Mouse (Mus musculus) forebrain, embryonic 10.5 days (tissue): ENCODE measurements around the gene Phactr3. TPM values are rescaled to one million over a fixed set of nuclear protein-coding genes. Genes with fewer than 3 reads are reported as not detected.

Experiments used
- DNase-seq: peaks from one replicate; pipeline ENCODE4 v3.0.0-alpha.2; 2017; ENCODE audit warnings: low spot score; ENCODE audit errors: extremely low spot score
- H3K27ac ChIP-seq: fragments of 300-500 bp; sonication (generic); 2 replicates; pipeline ENCODE4 v1.5.1; 2016; ENCODE audit warnings: mild to moderate bottlenecking
- H3K27me3 ChIP-seq: fragments of 300-500 bp; sonication (generic); 2 replicates; pipeline ENCODE4 v1.6.1; 2016; ENCODE audit warnings: mild to moderate bottlenecking; ENCODE audit not compliant: poor library complexity, severe bottlenecking
- H3K36me3 ChIP-seq: fragments of 300-500 bp; sonication (generic); replicated peaks from 2 replicates; pipeline ENCODE4 v1.6.1; 2016; ENCODE audit warnings: mild to moderate bottlenecking, moderate library complexity
- H3K4me1 ChIP-seq: fragments of 300-500 bp; sonication (generic); 2 replicates; pipeline ENCODE4 v1.6.1; 2016
- H3K4me3 ChIP-seq: fragments of 300-500 bp; sonication (generic); 2 replicates; pipeline ENCODE4 v1.5.1; 2016; ENCODE audit warnings: mild to moderate bottlenecking, moderate library complexity
- H3K9me3 ChIP-seq: fragments of 300-500 bp; sonication (generic); 2 replicates; pipeline ENCODE4 v1.6.1; 2016; ENCODE audit warnings: mild to moderate bottlenecking, moderate library complexity
- WGBS: fragments of 180-500 bp; shearing (Covaris S2); methylation state at CpG from one replicate; pipeline ENCODE4 v1.1.7; 2016; 5-methylcytosine and 5-hydroxymethylcytosine counted together
- polyA plus RNA-seq: library from polyadenylated mRNA; unstranded; fragments of >200 nt; fragmentation: Nextera tagmentation; extraction: Ambion mirVana; gene quantifications from 2 replicates; pipeline ENCODE4 v1.2.1, GENCODE M21; 2016

Gene Phactr3
- polyA plus RNA-seq, 1 experiment from 2014 or later = 4.9 TPM

DNA sequence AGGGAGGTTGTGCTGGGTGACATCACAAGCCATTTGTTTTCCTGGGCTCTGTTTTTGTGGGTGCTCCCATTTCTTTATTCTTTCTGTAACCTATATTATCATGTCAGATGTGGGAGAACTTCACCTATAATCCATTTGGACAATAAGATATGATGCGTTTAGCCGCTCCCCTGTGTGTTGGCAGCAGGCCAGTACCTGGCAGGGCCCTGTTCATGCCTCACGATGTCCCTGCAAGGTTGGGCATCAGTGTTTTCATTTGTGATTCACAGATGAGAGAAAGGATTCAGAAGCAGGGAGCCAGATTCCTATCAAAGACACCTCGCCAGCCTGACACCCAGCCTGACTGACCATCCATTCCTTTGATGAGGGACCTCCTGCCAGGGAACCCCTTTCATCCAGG, 99.7 kb downstream of the Phactr3 start:
- Histone ChIP-seq H3K4me3 (no peak overlapping the region), H3K36me3 (no peaks in the 10 kb centered on the region), H3K27me3 (no peaks in the 10 kb centered on the region), H3K4me1 (no peaks in the 10 kb centered on the region), H3K27ac (no peak overlapping the region), H3K9me3 (no peaks in the 10 kb centered on the region)
- 76% methylated on average over 4 of the region's 4 CpGs for WGBS
- no peak for DNase-seq

DNA sequence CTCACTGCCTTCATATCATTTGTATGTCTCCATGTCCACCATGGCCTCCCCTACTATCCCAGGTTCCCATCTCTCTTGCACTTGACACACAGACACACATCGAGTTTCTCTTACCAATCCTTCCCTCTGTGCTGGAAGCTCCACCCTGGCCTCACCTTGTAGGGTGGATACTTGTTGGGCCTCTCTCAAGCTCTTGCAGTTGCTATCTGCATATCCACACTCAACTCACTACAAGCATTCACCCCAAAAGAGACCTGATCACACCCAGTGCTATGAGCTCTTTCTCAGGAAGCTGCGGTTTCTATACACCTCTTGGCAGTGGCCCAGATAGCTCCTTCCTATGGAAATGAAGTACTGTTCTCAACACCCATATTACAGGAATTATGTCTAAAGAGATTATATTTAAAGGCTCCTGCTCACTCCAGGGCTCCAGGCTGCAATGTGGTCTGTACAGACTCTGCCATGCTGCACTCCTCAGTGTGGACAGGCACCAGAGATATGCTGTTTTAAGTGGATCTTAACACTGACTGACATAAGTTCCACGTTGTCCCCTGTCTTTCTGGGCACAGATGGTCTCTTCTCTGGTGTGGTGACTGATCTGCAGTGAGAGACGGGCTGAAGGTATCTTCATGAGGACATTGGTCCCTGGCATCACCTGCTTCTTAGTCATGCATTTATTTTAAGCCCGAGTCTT, 100.8 kb downstream of the Phactr3 start:
- no peak for DNase-seq
- Histone ChIP-seq H3K4me1 (no peaks in the 10 kb centered on the region), H3K9me3 (no peaks in the 10 kb centered on the region), H3K36me3 (no peaks in the 10 kb centered on the region), H3K27me3 (no peaks in the 10 kb centered on the region), H3K27ac (no peak overlapping the region), H3K4me3 (no peak overlapping the region)
- 77% methylated on average over 5 of the region's 5 CpGs for WGBS

DNA sequence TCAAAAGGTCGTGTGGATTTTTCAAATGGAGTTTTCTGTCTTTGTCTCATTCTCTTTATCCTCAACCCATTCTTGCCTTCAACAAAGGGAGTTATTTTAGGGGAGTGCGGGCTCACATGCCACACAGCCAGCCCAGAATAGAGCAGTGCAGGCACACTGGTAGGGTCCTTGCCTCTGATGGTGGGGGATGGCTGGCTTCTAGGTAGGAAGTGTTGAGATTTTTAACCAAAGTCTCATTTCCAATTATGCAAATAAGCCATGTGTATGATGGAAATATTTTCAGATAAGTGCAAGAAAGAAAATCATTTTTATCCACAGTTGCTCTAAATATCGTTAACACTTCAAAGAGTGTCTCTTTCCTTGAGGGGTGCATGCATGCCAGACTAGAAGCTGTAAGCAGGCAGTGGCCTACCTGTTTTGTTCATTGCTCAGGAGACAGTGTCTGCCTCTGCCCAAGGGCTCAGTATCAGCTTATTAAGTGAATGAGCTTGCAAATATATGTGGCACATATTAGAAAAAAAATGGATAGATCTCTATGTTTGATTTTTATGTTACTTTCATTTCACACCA, 101.5 kb downstream of the Phactr3 start:
- H3K36me3 ChIP-seq = no peaks in the 10 kb centered on the region
- 67% methylated on average over 3 of the region's 3 CpGs for WGBS
- no peak overlapping the region for H3K27ac ChIP-seq
- no peaks in the 10 kb centered on the region for H3K27me3 ChIP-seq
- H3K9me3 ChIP-seq = no peaks in the 10 kb centered on the region
- no peaks in the 10 kb centered on the region for H3K4me1 ChIP-seq
- no peak for DNase-seq
- no peak overlapping the region for H3K4me3 ChIP-seq

DNA sequence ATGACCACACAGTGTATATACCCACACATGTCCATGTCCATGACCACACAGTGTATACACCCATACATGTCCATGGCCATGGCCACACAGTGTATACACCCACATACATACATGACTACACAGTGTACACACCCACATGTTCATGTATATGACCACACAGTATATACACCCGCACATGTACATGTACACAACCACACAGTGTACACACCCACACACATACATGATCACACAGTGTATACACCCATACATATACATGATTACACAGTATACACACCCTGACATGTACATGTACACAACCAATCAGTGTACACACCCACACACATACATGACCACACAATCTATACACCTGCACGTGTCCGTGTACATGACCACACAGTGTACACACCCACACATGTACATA, 102.2 kb downstream of the Phactr3 start:
- H3K27me3 ChIP-seq = no peaks in the 10 kb centered on the region
- no peak overlapping the region for H3K4me3 ChIP-seq
- H3K9me3 ChIP-seq = no peaks in the 10 kb centered on the region
- no peak overlapping the region for H3K27ac ChIP-seq
- no peak for DNase-seq
- 97% methylated on average over 3 of the region's 3 CpGs for WGBS
- no peaks in the 10 kb centered on the region for H3K4me1 ChIP-seq
- no peaks in the 10 kb centered on the region for H3K36me3 ChIP-seq

DNA sequence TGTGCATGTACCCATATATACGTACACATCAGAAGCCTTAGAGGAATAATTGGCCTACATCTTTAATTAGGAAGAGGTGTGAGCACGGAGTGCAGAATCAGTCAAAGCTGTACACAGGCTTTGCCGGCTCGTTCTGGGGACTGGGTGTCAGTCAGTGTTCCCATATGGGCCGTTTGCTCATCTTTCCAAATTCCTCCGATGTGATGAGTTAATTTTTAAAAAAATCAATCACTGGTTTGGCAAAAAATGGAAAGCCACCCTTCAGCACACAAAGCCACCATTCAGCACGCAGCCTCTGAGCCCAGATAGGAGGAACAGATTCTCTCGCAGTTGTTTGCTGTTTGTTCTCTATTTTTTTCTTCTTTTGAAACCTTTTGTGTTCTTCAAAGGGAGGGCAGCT, 110.5 kb downstream of the Phactr3 start:
- no peak overlapping the region for H3K4me3 ChIP-seq
- H3K9me3 ChIP-seq = peaks cover 6% of the 10 kb centered on the region; the same call in 1 of the 2 replicates
- no peaks in the 10 kb centered on the region for H3K4me1 ChIP-seq
- no peak for DNase-seq
- no peaks in the 10 kb centered on the region for H3K36me3 ChIP-seq
- no peak overlapping the region for H3K27ac ChIP-seq
- H3K27me3 ChIP-seq = no peaks in the 10 kb centered on the region
- 87% methylated on average over 8 of the region's 8 CpGs for WGBS

DNA sequence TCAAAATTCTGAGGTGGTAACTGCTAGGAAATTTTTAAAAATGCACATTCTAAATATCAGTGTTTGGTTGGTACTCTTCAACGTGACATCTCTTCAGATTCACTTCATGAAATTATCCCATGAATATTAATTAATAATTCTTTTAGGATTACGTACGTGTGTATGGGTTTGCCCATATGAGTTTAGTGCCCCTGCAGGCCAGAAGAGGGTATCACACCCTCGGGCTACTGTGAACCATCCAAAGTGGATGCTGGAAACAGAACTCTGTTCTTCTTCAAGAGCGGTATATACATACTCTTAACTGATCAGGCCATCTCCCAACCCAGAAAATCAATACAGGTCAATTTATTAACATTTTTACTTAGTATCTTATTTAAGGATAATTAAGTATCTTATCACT, 114.7 kb downstream of the Phactr3 start:
- Histone ChIP-seq H3K4me1 (no peaks in the 10 kb centered on the region), H3K9me3 (peaks cover 6% of the 10 kb centered on the region; the same call in 1 of the 2 replicates), H3K4me3 (no peak overlapping the region), H3K36me3 (no peaks in the 10 kb centered on the region), H3K27ac (no peak overlapping the region), H3K27me3 (no peaks in the 10 kb centered on the region)
- no peak for DNase-seq
- WGBS = 83% methylated on average over 5 of the region's 5 CpGs

DNA sequence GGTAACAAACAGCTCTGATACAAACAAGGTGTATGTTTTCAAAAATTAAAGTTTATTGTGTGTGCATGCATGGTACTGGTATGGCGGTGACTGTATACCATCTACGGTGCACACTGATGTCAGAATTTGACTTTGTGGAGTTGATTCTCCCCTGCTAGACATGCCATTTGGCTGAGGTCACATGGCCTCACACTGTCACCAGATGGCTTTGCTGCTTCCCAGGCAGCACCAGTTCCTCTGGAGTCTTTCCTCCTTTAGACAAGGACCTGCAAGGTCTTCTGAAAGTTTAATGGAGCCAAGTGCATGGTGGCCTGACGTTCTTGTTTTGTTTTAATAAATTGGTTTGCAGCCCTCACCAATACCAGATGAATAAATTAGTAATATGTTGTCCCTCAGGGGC, 118.3 kb downstream of the Phactr3 start:
- WGBS = 85% methylated on average over 3 of the region's 3 CpGs

DNA sequence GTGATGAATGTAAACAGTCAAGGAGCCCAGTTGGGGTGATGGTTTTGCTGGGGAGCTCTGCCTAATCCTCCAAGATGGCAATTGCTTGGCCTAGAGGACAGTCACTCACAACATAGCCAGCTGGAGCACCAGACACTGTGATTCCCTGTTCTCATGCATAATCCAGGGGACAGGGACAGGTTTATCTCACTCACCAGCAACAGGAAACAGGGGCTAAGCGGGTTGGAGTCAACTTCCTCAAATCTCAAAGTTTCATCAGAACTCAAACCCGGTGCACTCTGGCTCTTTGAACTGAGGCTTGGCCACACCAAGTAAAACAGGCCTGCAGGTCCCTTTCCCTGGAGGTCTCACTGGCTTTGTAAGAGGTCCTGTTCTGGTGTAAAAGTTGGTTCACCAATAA, 119.7 kb downstream of the Phactr3 start:
- 84% methylated on average over 2 of the region's 2 CpGs for WGBS
- Histone ChIP-seq H3K9me3 (no peaks in the 10 kb centered on the region), H3K27me3 (no peaks in the 10 kb centered on the region), H3K4me1 (peaks cover 4% of the 10 kb centered on the region; the same call in 1 of the 2 replicates), H3K27ac (no peak overlapping the region), H3K4me3 (no peak overlapping the region), H3K36me3 (no peaks in the 10 kb centered on the region)
- DNase-seq = no peak

More for the DNA sequence above, 118.3 kb downstream of the Phactr3 start:
- no peak for DNase-seq
- no peaks in the 10 kb centered on the region for H3K9me3 ChIP-seq
- H3K27ac ChIP-seq = no peak overlapping the region
- no peaks in the 10 kb centered on the region for H3K27me3 ChIP-seq
- peaks cover 4% of the 10 kb centered on the region; the same call in 1 of the 2 replicates for H3K4me1 ChIP-seq
- no peak overlapping the region for H3K4me3 ChIP-seq
- H3K36me3 ChIP-seq = no peaks in the 10 kb centered on the region

DNA sequence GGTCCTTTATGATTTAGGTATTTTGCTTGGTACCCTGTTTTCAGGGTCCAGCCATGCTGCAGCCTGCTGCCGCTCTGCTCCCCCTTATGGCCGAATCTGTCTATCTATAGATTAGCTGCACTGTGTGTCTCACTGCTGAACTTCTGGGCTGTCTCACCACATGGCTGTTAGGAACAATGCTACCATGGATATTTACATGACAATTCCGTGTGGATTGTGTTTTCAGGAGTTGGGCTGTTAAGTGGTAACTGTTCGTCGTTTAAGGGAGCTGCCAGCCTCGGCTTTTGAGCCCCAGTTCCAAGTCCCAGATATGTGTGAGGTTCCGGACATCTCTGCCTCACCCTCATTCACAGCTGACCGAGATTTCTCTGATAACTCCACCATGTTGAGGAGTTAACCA, 122.1 kb downstream of the Phactr3 start:
- DNase-seq = no peak
- Histone ChIP-seq H3K27me3 (no peaks in the 10 kb centered on the region), H3K4me1 (peaks cover 4% of the 10 kb centered on the region; the same call in 1 of the 2 replicates), H3K9me3 (no peaks in the 10 kb centered on the region), H3K36me3 (no peaks in the 10 kb centered on the region), H3K27ac (no peak overlapping the region), H3K4me3 (no peak overlapping the region)
- WGBS = 79% methylated on average over 8 of the region's 8 CpGs

DNA sequence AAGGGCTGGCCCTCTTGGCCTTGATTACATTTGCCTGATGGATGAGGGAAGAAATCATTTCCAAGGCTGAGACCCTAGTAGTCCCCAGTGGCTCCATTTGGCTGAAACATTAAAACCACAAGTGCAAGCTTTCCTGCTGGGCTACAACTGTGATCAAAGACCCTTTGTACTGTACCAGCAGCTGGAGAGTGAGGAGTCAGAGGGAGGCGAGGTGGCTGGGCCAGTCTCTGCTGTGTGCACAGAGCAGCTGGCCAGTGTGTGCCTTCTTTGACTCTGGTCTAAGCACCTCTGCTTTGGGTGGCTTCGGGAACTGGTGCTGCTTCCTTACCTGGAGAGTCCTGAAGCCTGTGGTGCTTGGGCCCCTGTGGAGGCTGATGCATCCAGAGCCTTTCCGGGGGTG, 122.6 kb downstream of the Phactr3 start:
- no peaks in the 10 kb centered on the region for H3K36me3 ChIP-seq
- H3K9me3 ChIP-seq = no peaks in the 10 kb centered on the region
- 73% methylated on average over 3 of the region's 3 CpGs for WGBS
- DNase-seq = no peak
- H3K27me3 ChIP-seq = no peaks in the 10 kb centered on the region
- H3K27ac ChIP-seq = no peak overlapping the region
- H3K4me1 ChIP-seq = peaks cover 4% of the 10 kb centered on the region; the same call in 1 of the 2 replicates
- no peak overlapping the region for H3K4me3 ChIP-seq

DNA sequence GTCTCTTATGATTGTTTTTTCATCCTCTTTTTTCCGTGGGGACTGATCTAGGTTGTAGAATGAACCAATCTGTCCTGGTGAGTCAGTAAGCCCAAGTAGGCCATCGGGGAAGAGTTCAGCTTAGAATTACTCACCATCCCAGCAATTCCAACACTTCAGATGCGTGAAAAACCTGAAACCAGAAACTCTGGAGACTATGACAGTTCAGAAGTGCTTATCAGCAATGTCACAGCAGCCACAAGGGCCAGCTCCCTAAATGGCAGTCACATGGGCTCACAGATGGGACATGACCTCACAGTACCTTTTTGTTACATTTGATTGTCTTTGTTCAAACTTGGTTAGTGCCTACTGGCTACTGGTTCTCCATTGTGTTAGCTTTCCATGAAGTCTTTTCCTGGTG, 124.2 kb downstream of the Phactr3 start:
- Histone ChIP-seq H3K36me3 (no peaks in the 10 kb centered on the region), H3K4me1 (peaks cover 4% of the 10 kb centered on the region; the same call in 1 of the 2 replicates), H3K4me3 (no peak overlapping the region), H3K9me3 (no peaks in the 10 kb centered on the region; the same call in 1 of the 2 replicates), H3K27ac (no peak overlapping the region), H3K27me3 (no peaks in the 10 kb centered on the region)
- WGBS = 80% methylated on average over 3 of the region's 3 CpGs
- no peak for DNase-seq

DNA sequence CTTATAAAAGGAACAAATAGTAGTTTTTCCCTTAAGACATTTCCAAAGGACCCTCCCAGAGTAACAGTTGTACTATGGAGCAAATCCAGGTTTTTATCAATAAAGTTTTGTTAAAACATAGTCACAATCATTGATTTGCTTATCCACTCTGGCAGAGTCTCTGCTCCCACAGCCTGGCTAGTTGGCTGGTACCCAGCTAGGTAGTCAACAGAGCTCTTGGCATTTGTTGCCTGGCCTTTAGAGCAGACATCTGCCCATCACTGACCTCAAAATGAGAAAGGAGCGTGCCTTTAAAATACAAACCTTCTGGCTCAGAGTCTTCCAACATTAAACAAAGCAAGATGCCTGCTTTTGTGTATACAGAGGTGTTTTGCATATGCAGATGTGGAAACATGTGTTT, 126.1 kb downstream of the Phactr3 start:
- H3K4me1 ChIP-seq = peaks cover 4% of the 10 kb centered on the region; the same call in 1 of the 2 replicates
- no peak overlapping the region for H3K27ac ChIP-seq
- H3K4me3 ChIP-seq = no peak overlapping the region
- WGBS = 85% methylated on average over 1 of the region's 1 CpGs
- H3K9me3 ChIP-seq = no peaks in the 10 kb centered on the region; the same call in 1 of the 2 replicates
- no peaks in the 10 kb centered on the region for H3K27me3 ChIP-seq
- no peaks in the 10 kb centered on the region for H3K36me3 ChIP-seq
- DNase-seq = no peak

DNA sequence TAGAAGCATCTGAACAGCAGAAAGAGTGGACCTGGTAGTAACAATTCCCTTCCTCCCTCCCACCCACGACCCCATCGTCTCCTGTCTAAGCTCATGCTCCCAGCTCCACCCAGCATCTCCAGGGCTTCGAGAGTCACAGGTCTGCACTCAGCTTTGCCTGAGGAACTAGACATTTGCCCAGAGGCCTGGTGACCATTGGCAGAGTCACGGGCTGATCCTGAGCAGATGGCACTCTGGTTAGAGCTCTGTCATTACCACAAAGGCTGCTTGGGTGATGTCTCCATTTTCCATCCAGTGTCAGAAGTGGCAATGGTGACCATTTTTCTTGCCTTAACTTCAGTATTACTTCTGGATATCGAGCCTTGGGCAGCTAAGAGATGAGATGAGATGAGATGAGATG, 127.1 kb downstream of the Phactr3 start:
- no peaks in the 10 kb centered on the region for H3K36me3 ChIP-seq
- no peak for DNase-seq
- no peak overlapping the region for H3K27ac ChIP-seq
- H3K4me1 ChIP-seq = peaks cover 4% of the 10 kb centered on the region; the same call in 1 of the 2 replicates
- 83% methylated on average over 5 of the region's 5 CpGs for WGBS
- H3K9me3 ChIP-seq = no peaks in the 10 kb centered on the region; the same call in 1 of the 2 replicates
- no peak overlapping the region for H3K4me3 ChIP-seq
- H3K27me3 ChIP-seq = no peaks in the 10 kb centered on the region
